Mouse (Mus musculus): Measurements from ENCODE around the gene Fbxl14. TPM values are rescaled to one million over a fixed set of nuclear protein-coding genes. Genes with fewer than 3 reads are reported as not detected.

The Fbxl14 gene
- polyA plus RNA-seq, 1 experiment from 2014 or later, result 4.4 TPM

DNA sequence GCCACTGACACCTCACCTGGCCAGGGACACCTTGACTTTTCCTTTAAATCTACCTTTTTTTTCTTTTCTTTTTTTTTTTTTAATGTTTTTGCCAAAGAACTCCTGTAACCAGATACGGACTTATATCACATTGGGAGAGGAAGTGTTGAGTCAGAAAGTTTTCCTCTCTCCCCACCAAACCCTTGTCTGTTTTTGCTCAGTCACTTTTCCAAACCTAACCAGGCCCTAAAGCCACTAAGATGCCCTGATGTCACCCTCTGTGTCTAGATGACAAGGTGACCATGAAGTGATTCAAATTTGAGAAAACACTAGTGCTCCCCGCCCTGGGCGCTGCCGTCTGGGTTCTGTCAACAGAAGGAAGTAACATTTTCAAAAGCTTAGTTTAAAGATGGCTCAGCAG, 20.4 kb upstream of the Fbxl14 start:
- Histone ChIP-seq H3K4me3 (ENCODE audit: control insufficient read depth in 1 of 2, insufficient read depth in 1 of 2, low read depth in 1 of 2, low read length in 2 of 2) (no peak overlapping the region), H3K4me2 (ENCODE audit: low read length) (no peak overlapping the region), H3K4me1 (ENCODE audit: control insufficient read depth in 2 of 2, insufficient read depth in 2 of 2, low read length in 2 of 2) (no peaks in the 10 kb centered on the region), H3K27me3 (ENCODE audit: control insufficient read depth, insufficient read depth, low read length) (no peaks in the 10 kb centered on the region), H3K27ac (replicated peaks in 1 of 2; ENCODE audit: control insufficient read depth in 1 of 2, insufficient read depth in 1 of 2, low read depth in 2 of 2, low read length in 2 of 2) (no peak overlapping the region), H3K9ac (ENCODE audit: low read length) (no peak overlapping the region), H3K9me3 (ENCODE audit: control insufficient read depth, low read length) (no peaks in the 10 kb centered on the region), H3K36me3 (ENCODE audit: control insufficient read depth, insufficient read depth, low read length) (no peaks in the 10 kb centered on the region)
- no peak for ATAC-seq (ENCODE audit: insufficient number of reproducible peaks, insufficient read depth, low FRiP score, low read depth)
- WGBS, result 72% methylated on average over 4 of the region's 4 CpGs

DNA sequence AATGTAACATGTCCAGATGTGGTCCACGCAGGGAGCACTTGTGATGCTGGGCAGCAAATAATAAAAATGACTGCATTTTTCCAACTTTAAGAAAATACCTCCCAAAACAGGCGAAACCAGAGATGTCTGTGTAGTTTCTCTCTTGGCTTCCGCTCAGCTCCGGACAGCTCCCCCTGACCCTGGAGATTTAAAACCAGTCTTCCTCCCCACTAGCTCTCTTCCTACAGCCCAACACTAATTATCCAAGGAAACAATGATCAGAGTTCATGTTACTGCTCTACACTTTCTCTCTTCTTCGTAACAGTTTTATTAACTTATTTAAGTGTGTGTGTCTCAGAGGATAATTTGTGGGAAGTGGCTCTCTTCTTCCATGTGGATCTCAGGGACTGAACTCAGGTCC, 19.1 kb upstream of the Fbxl14 start:
- Histone ChIP-seq H3K36me3 (ENCODE audit: control insufficient read depth, insufficient read depth, low read length) (no peaks in the 10 kb centered on the region), H3K4me2 (ENCODE audit: low read length) (no peak overlapping the region), H3K4me1 (ENCODE audit: control insufficient read depth in 2 of 2, insufficient read depth in 2 of 2, low read length in 2 of 2) (no peaks in the 10 kb centered on the region), H3K27me3 (ENCODE audit: control insufficient read depth, insufficient read depth, low read length) (no peaks in the 10 kb centered on the region), H3K9me3 (ENCODE audit: control insufficient read depth, low read length) (no peaks in the 10 kb centered on the region), H3K4me3 (ENCODE audit: control insufficient read depth in 1 of 2, insufficient read depth in 1 of 2, low read depth in 1 of 2, low read length in 2 of 2) (no peak overlapping the region), H3K9ac (ENCODE audit: low read length) (no peak overlapping the region), H3K27ac (replicated peaks in 1 of 2; ENCODE audit: control insufficient read depth in 1 of 2, insufficient read depth in 1 of 2, low read depth in 2 of 2, low read length in 2 of 2) (no peak overlapping the region)
- WGBS, result 85% methylated on average over 5 of the region's 5 CpGs
- ATAC-seq (ENCODE audit: insufficient number of reproducible peaks, insufficient read depth, low FRiP score, low read depth), result no peak

DNA sequence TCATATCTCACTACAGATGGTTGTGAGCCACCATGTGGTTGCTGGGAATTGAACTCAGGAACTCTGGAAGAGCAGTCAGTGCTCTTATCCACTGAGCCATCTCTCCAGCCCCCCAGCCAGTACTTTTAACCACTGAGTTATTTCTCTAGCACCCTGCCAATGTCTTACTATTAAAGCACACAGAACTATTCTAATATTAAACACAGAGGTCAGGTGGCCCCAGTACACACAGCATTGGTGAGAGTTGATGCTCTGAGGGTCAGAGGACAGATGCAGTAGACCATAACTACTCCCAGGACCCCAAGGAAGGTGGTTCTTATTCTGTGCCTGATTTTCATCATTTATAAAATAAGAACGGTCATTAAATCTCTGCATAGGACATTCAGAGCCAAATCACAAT, 13.3 kb upstream of the Fbxl14 start:
- Histone ChIP-seq H3K27me3 (ENCODE audit: control insufficient read depth, insufficient read depth, low read length) (no peaks in the 10 kb centered on the region), H3K27ac (replicated peaks in 1 of 2; ENCODE audit: control insufficient read depth in 1 of 2, insufficient read depth in 1 of 2, low read depth in 2 of 2, low read length in 2 of 2) (no peak overlapping the region), H3K36me3 (ENCODE audit: control insufficient read depth, insufficient read depth, low read length) (no peaks in the 10 kb centered on the region), H3K9ac (ENCODE audit: low read length) (no peak overlapping the region), H3K9me3 (ENCODE audit: control insufficient read depth, low read length) (no peaks in the 10 kb centered on the region), H3K4me2 (ENCODE audit: low read length) (no peak overlapping the region), H3K4me3 (ENCODE audit: control insufficient read depth in 1 of 2, insufficient read depth in 1 of 2, low read depth in 1 of 2, low read length in 2 of 2) (no peak overlapping the region), H3K4me1 (ENCODE audit: control insufficient read depth in 2 of 2, insufficient read depth in 2 of 2, low read length in 2 of 2) (peaks cover 11 to 12% of the 10 kb centered on the region in 2 experiments)
- WGBS, result 100% methylated on average over 1 of the region's 1 CpGs
- no peak for ATAC-seq (ENCODE audit: insufficient number of reproducible peaks, insufficient read depth, low FRiP score, low read depth)

DNA sequence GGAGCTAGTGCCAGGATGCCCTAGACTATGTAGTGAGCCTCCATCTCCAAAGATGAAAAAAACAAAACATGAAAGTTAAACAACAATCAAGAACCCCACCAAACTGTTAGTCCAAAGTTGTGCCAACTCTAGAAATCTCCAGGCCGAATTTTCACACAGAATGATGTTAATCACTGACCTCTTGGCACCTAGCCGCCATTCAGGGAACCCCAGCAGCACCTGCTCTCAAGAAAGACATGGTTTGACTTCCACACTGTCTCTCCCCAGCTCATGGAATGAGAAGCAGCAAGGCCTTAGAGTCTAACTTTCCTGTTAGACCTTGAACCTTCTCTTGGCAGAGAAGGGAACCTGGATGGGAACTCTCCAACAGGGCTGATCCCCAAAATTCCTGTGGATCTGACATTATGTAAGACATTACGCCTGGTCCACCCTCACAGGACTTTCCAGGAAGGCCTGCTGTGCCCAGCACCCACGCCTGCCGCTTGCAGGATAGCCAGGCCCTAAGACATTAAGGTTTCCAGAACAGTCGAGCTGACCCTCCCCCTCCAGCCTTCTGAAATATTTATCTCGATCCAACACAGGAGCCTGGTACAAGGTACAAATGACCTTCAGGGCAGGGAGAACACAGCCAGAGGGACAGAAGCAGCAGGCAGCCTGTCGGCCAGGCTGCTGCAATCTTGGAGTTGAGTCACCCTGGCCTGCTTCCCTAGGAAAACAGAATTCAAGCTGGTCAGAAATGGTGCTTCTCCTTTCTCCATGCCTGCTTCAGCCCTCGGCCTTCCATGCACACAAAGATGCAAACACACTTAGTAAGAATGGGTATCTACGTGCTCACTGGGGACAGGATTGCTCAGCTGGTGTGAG, 12.3 kb upstream of the Fbxl14 start:
- H3K36me3 ChIP-seq (ENCODE audit: control insufficient read depth, insufficient read depth, low read length), result no peaks in the 10 kb centered on the region
- H3K9ac ChIP-seq (ENCODE audit: low read length), result peak overlapping the region; percentile 45; the same call in 1 of the 2 replicates
- H3K4me1 ChIP-seq (ENCODE audit: control insufficient read depth in 2 of 2, insufficient read depth in 2 of 2, low read length in 2 of 2), result peaks cover 11 to 12% of the 10 kb centered on the region in 2 experiments
- 36% methylated on average over 10 of the region's 10 CpGs for WGBS
- no peak overlapping the region; the same call in 1 of the 2 replicates for H3K4me2 ChIP-seq (ENCODE audit: low read length)
- peak; percentile 59; the same call in 1 of the 2 replicates for ATAC-seq (ENCODE audit: insufficient number of reproducible peaks, insufficient read depth, low FRiP score, low read depth)
- no peak overlapping the region for H3K4me3 ChIP-seq (ENCODE audit: control insufficient read depth in 1 of 2, insufficient read depth in 1 of 2, low read depth in 1 of 2, low read length in 2 of 2)
- peak overlapping the region; percentile 82 to 90 for H3K27ac ChIP-seq (replicated peaks in 1 of 2; ENCODE audit: control insufficient read depth in 1 of 2, insufficient read depth in 1 of 2, low read depth in 2 of 2, low read length in 2 of 2)
- H3K27me3 ChIP-seq (ENCODE audit: control insufficient read depth, insufficient read depth, low read length), result no peaks in the 10 kb centered on the region
- H3K9me3 ChIP-seq (ENCODE audit: control insufficient read depth, low read length), result no peaks in the 10 kb centered on the region

DNA sequence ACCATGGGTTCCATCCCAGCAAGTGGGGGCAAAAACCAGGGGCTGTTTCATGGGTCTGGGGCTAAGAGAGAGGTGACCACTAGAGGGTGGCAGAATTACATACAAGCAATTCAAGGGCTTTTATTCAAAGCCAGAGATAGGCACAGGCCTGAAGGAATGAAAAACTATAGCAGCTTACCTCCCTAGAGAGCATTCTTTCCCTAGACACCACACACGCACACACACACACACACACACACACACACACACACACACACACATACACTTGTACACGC, 11.7 kb upstream of the Fbxl14 start:
- Histone ChIP-seq H3K9me3 (ENCODE audit: control insufficient read depth, low read length) (no peaks in the 10 kb centered on the region), H3K27ac (replicated peaks in 1 of 2; ENCODE audit: control insufficient read depth in 1 of 2, insufficient read depth in 1 of 2, low read depth in 2 of 2, low read length in 2 of 2) (peak overlapping the region; percentile 82 to 90), H3K4me2 (ENCODE audit: low read length) (no peak overlapping the region), H3K9ac (ENCODE audit: low read length) (peak overlapping the region; percentile 45; the same call in 1 of the 2 replicates), H3K4me1 (ENCODE audit: control insufficient read depth in 2 of 2, insufficient read depth in 2 of 2, low read length in 2 of 2) (peaks cover 11 to 12% of the 10 kb centered on the region in 2 experiments), H3K36me3 (ENCODE audit: control insufficient read depth, insufficient read depth, low read length) (no peaks in the 10 kb centered on the region), H3K27me3 (ENCODE audit: control insufficient read depth, insufficient read depth, low read length) (no peaks in the 10 kb centered on the region), H3K4me3 (ENCODE audit: control insufficient read depth in 1 of 2, insufficient read depth in 1 of 2, low read depth in 1 of 2, low read length in 2 of 2) (no peak overlapping the region)
- ATAC-seq (ENCODE audit: insufficient number of reproducible peaks, insufficient read depth, low FRiP score, low read depth), result peak; percentile 29; the same call in 1 of the 2 replicates
- WGBS, result 67% methylated on average over 2 of the region's 2 CpGs

DNA sequence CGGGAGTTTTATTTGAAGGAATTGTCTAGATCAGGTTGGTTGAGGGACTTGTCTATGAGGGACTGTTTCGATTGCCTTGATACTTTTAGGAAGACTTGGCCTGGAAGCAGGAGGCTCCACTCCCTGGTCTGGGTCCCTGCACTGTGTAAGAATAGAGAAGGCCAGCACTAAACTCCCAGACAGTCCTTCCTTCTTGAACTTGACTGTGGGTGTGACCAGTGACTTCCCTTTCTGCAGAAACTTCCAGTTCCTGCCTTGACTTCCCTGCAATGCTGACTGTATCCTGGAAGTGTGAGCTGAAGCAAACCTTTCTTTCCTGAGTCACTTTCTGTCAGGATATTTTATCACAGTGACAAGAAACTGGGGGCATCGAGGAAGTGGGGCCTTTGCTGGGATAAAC, 8.7 kb upstream of the Fbxl14 start:
- 75% methylated on average over 3 of the region's 3 CpGs for WGBS
- Histone ChIP-seq H3K9ac (ENCODE audit: low read length) (no peak overlapping the region), H3K4me1 (ENCODE audit: control insufficient read depth in 2 of 2, insufficient read depth in 2 of 2, low read length in 2 of 2) (peaks cover 11 to 17% of the 10 kb centered on the region in 2 experiments), H3K4me2 (ENCODE audit: low read length) (no peak overlapping the region), H3K36me3 (ENCODE audit: control insufficient read depth, insufficient read depth, low read length) (no peaks in the 10 kb centered on the region), H3K27me3 (ENCODE audit: control insufficient read depth, insufficient read depth, low read length) (no peaks in the 10 kb centered on the region), H3K4me3 (ENCODE audit: control insufficient read depth in 1 of 2, insufficient read depth in 1 of 2, low read depth in 1 of 2, low read length in 2 of 2) (no peak overlapping the region), H3K27ac (replicated peaks in 1 of 2; ENCODE audit: control insufficient read depth in 1 of 2, insufficient read depth in 1 of 2, low read depth in 2 of 2, low read length in 2 of 2) (no peak overlapping the region), H3K9me3 (ENCODE audit: control insufficient read depth, low read length) (no peaks in the 10 kb centered on the region)
- ATAC-seq (ENCODE audit: insufficient number of reproducible peaks, insufficient read depth, low FRiP score, low read depth), result no peak

DNA sequence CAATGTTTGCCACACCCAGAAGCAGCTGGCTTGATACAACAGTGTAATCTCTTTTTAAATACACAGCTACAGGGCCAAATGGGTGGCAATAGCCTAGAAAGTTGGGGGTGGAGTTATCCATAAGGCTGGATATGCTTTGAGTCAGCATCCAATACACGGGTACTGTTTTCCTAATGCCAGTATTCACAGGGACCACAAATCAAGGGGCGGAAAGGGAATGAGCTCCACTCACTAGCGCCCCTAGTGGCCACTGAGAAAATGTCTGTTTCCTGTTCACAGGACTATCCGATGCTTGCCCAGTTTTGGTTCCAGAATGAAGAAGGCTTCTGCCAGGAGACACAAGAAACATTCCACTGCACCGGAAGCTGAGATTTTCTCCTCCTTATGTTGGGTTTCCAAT, 7.3 kb upstream of the Fbxl14 start:
- ATAC-seq (ENCODE audit: insufficient number of reproducible peaks, insufficient read depth, low FRiP score, low read depth), result no peak
- H3K9ac ChIP-seq (ENCODE audit: low read length), result no peak overlapping the region
- H3K9me3 ChIP-seq (ENCODE audit: control insufficient read depth, low read length), result no peaks in the 10 kb centered on the region
- no peak overlapping the region for H3K4me2 ChIP-seq (ENCODE audit: low read length)
- no peaks in the 10 kb centered on the region for H3K27me3 ChIP-seq (ENCODE audit: control insufficient read depth, insufficient read depth, low read length)
- no peak overlapping the region for H3K4me3 ChIP-seq (ENCODE audit: control insufficient read depth in 1 of 2, insufficient read depth in 1 of 2, low read depth in 1 of 2, low read length in 2 of 2)
- H3K27ac ChIP-seq (replicated peaks in 1 of 2; ENCODE audit: control insufficient read depth in 1 of 2, insufficient read depth in 1 of 2, low read depth in 2 of 2, low read length in 2 of 2), result no peak overlapping the region
- peaks cover 8 to 13% of the 10 kb centered on the region in 2 experiments for H3K4me1 ChIP-seq (ENCODE audit: control insufficient read depth in 2 of 2, insufficient read depth in 2 of 2, low read length in 2 of 2)
- no peaks in the 10 kb centered on the region for H3K36me3 ChIP-seq (ENCODE audit: control insufficient read depth, insufficient read depth, low read length)
- 29% methylated on average over 5 of the region's 5 CpGs for WGBS

DNA sequence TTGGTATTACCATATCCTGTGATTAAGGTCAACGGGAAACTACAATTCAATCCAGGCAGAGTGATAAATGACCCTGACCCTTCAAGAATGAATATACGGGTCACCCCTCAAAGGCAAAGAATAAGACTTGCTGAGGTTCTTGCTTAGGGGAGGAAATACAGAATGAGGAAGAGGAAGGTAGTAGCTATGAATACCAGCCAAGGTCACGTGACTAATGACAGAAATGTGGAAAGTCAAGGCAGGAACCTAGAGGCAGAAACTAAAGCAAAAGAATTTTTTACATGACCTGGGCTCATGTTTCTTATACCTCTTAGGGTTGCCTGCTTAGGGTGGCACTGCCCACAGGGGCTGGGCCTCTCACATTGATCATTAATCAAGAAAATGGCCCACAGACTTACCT, 6.8 kb upstream of the Fbxl14 start:
- Histone ChIP-seq H3K4me3 (ENCODE audit: control insufficient read depth in 1 of 2, insufficient read depth in 1 of 2, low read depth in 1 of 2, low read length in 2 of 2) (no peak overlapping the region), H3K27ac (replicated peaks in 1 of 2; ENCODE audit: control insufficient read depth in 1 of 2, insufficient read depth in 1 of 2, low read depth in 2 of 2, low read length in 2 of 2) (no peak overlapping the region), H3K9me3 (ENCODE audit: control insufficient read depth, low read length) (no peaks in the 10 kb centered on the region), H3K27me3 (ENCODE audit: control insufficient read depth, insufficient read depth, low read length) (no peaks in the 10 kb centered on the region), H3K9ac (ENCODE audit: low read length) (no peak overlapping the region), H3K4me1 (ENCODE audit: control insufficient read depth in 2 of 2, insufficient read depth in 2 of 2, low read length in 2 of 2) (peaks cover 5 to 12% of the 10 kb centered on the region in 2 experiments), H3K4me2 (ENCODE audit: low read length) (no peak overlapping the region), H3K36me3 (ENCODE audit: control insufficient read depth, insufficient read depth, low read length) (no peaks in the 10 kb centered on the region)
- WGBS, result 76% methylated on average over 3 of the region's 3 CpGs
- ATAC-seq (ENCODE audit: insufficient number of reproducible peaks, insufficient read depth, low FRiP score, low read depth), result no peak

Data from heart, embryonic 14.5 days (tissue).